Mouse (Mus musculus) testis, adult 2 months (tissue): ENCODE results near the gene Babam2. TPM values are rescaled to one million over a fixed set of nuclear protein-coding genes. Genes with fewer than 3 reads are reported as not detected.
A peak's percentile ranks its signal among the peaks of the same experiment; 100 is the strongest.

Experiments
- H3K27ac ChIP-seq: fragments of 200-500 bp; 2 replicates; pipeline ENCODE4 v1.5.1; 2012; ENCODE audit warnings: low read depth, low read length; ENCODE audit not compliant: control insufficient read depth, insufficient read depth
- H3K27me3 ChIP-seq: fragments of 200-500 bp; 2 replicates; pipeline ENCODE4 v1.6.1; 2012; ENCODE audit warnings: mild to moderate bottlenecking, low read length, moderate library complexity; ENCODE audit not compliant: control insufficient read depth, insufficient read depth
- H3K36me3 ChIP-seq: fragments of 200-500 bp; 2 replicates; pipeline ENCODE4 v1.6.1; 2012; ENCODE audit warnings: mild to moderate bottlenecking, low read length; ENCODE audit not compliant: control insufficient read depth, insufficient read depth
- H3K4me1 ChIP-seq: fragments of 200-500 bp; 2 replicates; pipeline ENCODE4 v1.6.1; 2012; ENCODE audit warnings: low read length; ENCODE audit not compliant: control insufficient read depth, insufficient read depth
- H3K4me3 ChIP-seq: fragments of 200-500 bp; 2 replicates; pipeline ENCODE4 v1.5.1; 2012; ENCODE audit warnings: low read depth, mild to moderate bottlenecking, low read length, moderate library complexity, mixed read lengths; ENCODE audit not compliant: control insufficient read depth
- CTCF ChIP-seq: fragments of 200-500 bp; IDR thresholded peaks from 2 replicates; pipeline ENCODE4 v1.5.1; 2012; ENCODE audit warnings: low read depth, mild to moderate bottlenecking, inconsistent platforms, low read length, moderate library complexity; ENCODE audit not compliant: control insufficient read depth, insufficient read depth, insufficient replicate concordance
- POLR2A ChIP-seq: fragments of 200-500 bp; IDR thresholded peaks from 2 replicates; pipeline ENCODE4 v1.6.1; 2012; ENCODE audit warnings: low read depth, mild to moderate bottlenecking, inconsistent platforms, low read length, moderate library complexity; ENCODE audit not compliant: control insufficient read depth
- polyA plus RNA-seq: library from polyadenylated mRNA; depleted of rRNA; stranded (reverse); fragments of >200 nt; gene quantifications from 2 replicates; pipeline ENCODE4 v1.2.3, GENCODE M21; 2012

Babam2 gene
- polyA plus RNA-seq, 1 experiment, result 38.5 TPM

DNA sequence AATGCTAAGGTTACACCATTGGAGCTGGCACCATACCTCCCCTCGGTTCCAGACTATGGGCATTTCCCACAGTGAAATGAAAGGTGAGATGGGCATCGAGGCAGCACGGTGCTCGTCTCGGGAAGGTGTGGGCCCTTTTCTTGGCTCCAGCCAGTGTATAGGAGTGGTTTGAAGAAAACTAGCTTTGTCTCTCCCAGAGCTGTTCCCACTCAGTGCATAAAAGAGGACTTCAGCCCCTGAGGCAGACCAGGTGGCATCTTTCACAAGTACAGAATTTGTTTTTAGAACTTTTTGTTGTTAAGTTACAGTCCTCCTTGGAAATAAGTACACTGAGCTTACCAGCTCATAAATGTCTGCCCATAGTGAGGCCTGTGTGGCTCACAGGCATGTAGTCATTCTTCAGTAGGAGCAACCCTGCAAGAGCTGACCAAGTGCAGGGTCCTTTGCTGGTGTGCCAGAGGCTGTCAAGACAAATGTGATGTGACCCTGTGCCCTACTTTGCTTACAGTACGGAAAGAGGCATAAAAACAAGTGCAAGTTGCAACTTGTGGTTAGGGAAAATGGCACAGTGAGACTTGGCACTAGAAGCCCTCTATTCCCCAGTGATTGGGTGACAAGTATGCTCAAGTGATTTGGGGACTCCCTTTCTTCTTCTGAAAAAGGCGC is 208.9 kb downstream of the Babam2 start:
- Histone ChIP-seq H3K4me1 (no peaks in the 10 kb centered on the region), H3K36me3 (no peaks in the 10 kb centered on the region), H3K27me3 (no peaks in the 10 kb centered on the region), H3K4me3 (no peak overlapping the region), H3K27ac (no peak overlapping the region)
- TF ChIP-seq CTCF, result no peak
- no peak for TF ChIP-seq POLR2A

DNA sequence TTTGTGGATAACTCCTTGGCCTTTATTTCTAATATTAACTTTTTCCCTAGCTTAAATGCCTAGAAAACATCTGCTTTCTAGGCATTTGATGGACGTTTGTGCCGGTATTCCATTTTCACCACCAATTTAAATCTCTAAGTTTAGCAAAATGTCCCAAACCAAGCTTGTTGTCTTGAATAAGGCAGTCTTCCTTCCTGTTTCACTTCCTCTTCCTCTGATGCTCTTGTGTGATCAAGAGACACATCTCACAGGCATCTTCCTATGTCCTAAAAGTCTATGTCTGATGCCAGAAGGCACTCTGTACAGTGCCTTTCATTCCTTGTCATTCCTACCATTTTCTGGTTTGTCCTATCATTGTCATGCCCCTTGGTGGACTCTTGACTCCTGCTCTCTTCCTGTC is 210.5 kb downstream of the Babam2 start:
- TF ChIP-seq CTCF, result no peak
- TF ChIP-seq POLR2A, result no peak
- Histone ChIP-seq H3K4me1 (no peaks in the 10 kb centered on the region), H3K36me3 (no peaks in the 10 kb centered on the region), H3K27ac (no peak overlapping the region), H3K4me3 (no peak overlapping the region), H3K27me3 (no peaks in the 10 kb centered on the region)

DNA sequence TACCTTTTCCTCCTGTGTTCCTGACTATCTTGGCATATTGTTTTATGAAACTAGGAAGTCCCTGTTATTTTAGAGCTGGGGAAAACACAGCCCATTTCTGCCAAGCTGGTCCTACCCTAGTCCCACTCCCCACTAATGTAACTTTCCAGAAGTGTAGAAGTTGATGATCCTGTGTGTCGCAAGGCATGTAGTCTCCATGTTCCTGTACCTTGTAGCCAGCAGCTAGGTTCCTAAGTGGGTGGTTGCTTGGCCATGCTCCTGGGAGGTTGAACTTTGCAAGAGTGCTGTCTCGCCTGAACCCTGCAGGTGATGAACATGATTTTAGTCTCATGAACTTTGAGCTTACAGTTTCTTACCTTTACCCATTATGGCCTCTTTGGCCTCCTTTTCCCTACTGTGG is 211.3 kb downstream of the Babam2 start:
- no peaks in the 10 kb centered on the region for H3K4me1 ChIP-seq
- no peak overlapping the region for H3K27ac ChIP-seq
- no peaks in the 10 kb centered on the region for H3K36me3 ChIP-seq
- TF ChIP-seq CTCF (no peak), POLR2A (no peak)
- no peak overlapping the region for H3K4me3 ChIP-seq
- no peaks in the 10 kb centered on the region for H3K27me3 ChIP-seq

DNA sequence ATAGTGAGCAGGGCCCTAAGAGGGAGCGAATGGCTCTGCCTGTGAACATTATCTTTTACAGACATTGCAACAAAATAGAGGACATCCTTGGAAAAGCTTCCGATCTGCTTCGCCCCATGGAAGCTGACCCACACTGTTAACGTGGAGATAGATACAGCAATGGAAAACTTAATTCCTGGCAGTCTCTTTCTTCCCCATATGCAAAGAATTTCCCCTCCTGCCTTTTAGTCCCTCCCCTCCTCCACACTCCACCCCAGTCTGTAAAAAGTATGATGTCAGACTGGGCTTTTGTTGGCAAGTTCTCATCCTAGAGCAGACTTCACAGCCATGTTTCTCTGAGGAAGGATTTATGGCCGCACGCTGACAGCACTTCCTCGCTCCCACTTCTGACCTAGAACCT is 218.8 kb downstream of the Babam2 start:
- Histone ChIP-seq H3K4me1 (no peaks in the 10 kb centered on the region; the same call in 1 of the 2 replicates), H3K36me3 (no peaks in the 10 kb centered on the region), H3K27ac (no peak overlapping the region), H3K27me3 (no peaks in the 10 kb centered on the region), H3K4me3 (no peak overlapping the region)
- TF ChIP-seq POLR2A (no peak), CTCF (no peak)

DNA sequence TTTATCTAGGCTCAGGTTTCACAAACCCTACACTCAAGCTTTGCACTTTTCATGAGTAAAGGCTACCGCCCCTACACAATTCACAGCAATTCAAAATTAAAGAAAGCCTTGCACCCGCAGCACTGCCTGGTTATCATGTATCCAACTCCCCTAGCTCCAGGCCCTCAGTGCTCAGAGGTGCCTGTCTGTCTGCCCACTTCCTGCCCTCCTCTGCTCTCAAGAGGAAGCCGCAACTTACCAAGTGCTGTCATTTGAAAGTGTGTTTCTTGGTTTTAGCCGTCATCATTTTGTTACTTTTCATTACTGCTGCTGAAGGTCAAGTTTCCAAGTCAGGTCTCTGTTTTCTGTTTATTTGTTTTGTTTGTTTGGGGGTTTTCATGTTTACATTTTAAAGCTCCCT is 221.1 kb downstream of the Babam2 start:
- no peak overlapping the region for H3K27ac ChIP-seq
- no peaks in the 10 kb centered on the region for H3K36me3 ChIP-seq
- peak overlapping the region; percentile 62 for H3K4me3 ChIP-seq
- H3K4me1 ChIP-seq, result no peaks in the 10 kb centered on the region; the same call in 1 of the 2 replicates
- TF ChIP-seq CTCF (no peak), POLR2A (no peak)
- no peaks in the 10 kb centered on the region for H3K27me3 ChIP-seq

DNA sequence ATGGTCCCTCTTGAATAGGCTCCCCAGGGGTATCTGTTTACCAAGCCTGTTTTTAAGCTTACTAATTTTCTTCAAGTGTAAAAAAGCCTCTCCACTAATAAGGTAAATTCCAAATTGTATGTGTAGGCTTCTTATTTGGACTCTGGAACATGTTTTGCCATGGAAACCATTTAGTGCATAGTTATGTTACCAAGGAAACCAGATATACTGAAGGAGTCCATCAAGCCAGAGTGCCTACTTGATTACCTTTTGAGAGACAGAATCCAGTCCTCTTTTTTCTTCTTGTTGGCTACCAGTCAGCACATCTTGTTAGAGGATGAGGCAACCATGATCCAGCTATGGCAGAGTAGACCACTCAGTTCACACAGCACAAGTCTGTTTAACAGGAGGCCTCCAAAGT is 222.6 kb downstream of the Babam2 start:
- TF ChIP-seq POLR2A (no peak; the same call in 1 of the 2 replicates), CTCF (no peak)
- Histone ChIP-seq H3K27ac (no peak overlapping the region), H3K4me3 (peak overlapping the region; percentile 67), H3K27me3 (no peaks in the 10 kb centered on the region), H3K4me1 (no peaks in the 10 kb centered on the region; the same call in 1 of the 2 replicates), H3K36me3 (no peaks in the 10 kb centered on the region)

DNA sequence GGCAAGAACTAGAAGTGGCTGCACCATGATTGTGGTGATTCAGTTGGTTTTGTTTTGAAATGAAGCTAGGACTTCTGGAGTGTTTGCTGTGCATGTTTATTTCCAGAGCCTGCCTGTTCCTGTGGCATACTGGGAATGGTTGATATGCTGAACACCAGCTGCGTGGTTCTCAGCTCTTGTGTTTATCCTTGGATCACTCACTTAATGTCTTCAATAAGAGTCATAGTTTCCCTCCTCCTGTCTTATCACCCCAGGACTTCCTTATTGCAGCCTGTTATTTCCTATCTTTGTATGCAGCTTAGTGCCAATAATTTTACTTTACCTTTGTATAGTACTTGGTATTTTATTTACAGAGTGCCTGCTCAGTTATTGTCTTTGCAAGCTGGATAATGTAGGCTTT is 223.4 kb downstream of the Babam2 start:
- no peak overlapping the region for H3K27ac ChIP-seq
- H3K4me3 ChIP-seq, result peak overlapping the region; percentile 67
- no peaks in the 10 kb centered on the region; the same call in 1 of the 2 replicates for H3K4me1 ChIP-seq
- no peaks in the 10 kb centered on the region for H3K27me3 ChIP-seq
- no peaks in the 10 kb centered on the region for H3K36me3 ChIP-seq
- TF ChIP-seq POLR2A (no peak), CTCF (no peak)

DNA sequence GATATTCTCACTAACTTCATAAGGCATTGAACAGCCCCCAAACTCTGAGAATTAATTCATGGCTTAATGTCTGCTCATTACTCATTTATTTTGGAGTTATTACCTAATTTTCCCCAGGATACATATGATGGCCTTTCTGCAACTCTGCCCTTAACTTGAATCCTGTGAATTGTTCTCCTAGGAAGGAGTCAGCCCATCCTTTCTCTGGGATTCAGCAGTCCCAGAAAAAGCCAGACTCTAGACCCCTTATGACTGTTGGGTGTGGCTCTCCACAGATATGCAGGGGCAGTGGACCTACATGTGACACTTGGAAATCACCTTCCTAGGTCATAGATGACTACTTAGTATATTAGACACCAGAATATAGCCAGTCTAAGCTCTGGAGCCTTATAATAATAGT is 226.6 kb downstream of the Babam2 start:
- H3K4me3 ChIP-seq, result no peak overlapping the region
- no peak overlapping the region for H3K27ac ChIP-seq
- TF ChIP-seq POLR2A (no peak), CTCF (no peak)
- no peaks in the 10 kb centered on the region for H3K27me3 ChIP-seq
- no peaks in the 10 kb centered on the region for H3K36me3 ChIP-seq
- H3K4me1 ChIP-seq, result no peaks in the 10 kb centered on the region
